Mouse (Mus musculus) small intestine, adult 2 months (tissue): ENCODE results near the gene Lancl2.

Experiments used
- CTCF ChIP-seq: fragments of 200-500 bp; IDR thresholded peaks from 2 replicates; pipeline ENCODE4 v1.5.1; 2012; ENCODE audit warnings: low read depth, mild to moderate bottlenecking, control low read depth, inconsistent platforms, low read length, moderate library complexity, mixed read lengths; ENCODE audit not compliant: insufficient replicate concordance, insufficient read length; ENCODE audit errors: extremely low read depth
- POLR2A ChIP-seq: fragments of 200-500 bp; IDR thresholded peaks from 2 replicates; pipeline ENCODE4 v1.6.1; 2012; ENCODE audit warnings: low read depth, mild to moderate bottlenecking, control low read depth, inconsistent platforms, low read length, moderate library complexity

DNA sequence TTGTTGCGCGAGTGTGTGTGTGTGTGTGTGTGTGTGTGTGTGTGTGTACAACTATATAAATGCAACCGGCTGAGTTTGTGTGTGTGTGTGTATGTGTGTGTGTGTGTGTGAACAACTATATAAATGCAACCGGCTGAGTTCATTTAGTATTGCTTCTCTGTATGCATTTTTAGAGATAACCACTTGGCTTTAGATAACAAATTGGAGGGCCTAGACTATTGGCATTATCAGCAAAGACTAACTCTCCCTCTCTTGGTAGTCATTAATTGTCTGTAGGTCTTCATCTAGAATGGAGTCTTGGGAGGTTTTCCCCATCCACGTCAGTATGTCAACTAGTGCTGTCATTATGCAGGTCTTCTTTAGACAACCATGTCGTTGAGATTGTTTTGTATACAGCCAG, 85.0 kb downstream of the Lancl2 start:
- TF ChIP-seq POLR2A = no peak
- TF ChIP-seq CTCF = no peak
